Comparison of ENCODE assay signal across 23 mouse cellular contexts in genomic region chr12:40781554-40781953, GRCm38 (mm10).
DNase-seq lines count a peak whose midpoint lies in the region; ATAC-seq and TF ChIP-seq lines count a peak whose summit lies in the region.
"Had no signal": no experiment of that assay in that cellular context is flagged by ENCODE, and none has a peak within 500 bp of the region (broad histone marks: within the 10 kb centered on the region; RNA-seq: fewer than 3 reads in every experiment).

No protein-coding gene starts in this region.

- WGBS in neural tube, embryonic 15.5 days, result 92% methylated on average over 6 of the region's 6 CpGs

- ATAC-seq in common myeloid progenitor, adult 5-6 weeks (replicated peaks; ENCODE audit: low read depth, poor library complexity, severe bottlenecking), result peak; percentile 63
- peak; percentile 55 for ATAC-seq in megakaryocyte progenitor cell, adult 5-6 weeks (replicated peaks; ENCODE audit: poor library complexity)
- no peak for ATAC-seq in neural tube, embryonic 15.5 days (ENCODE audit: low FRiP score)
- ATAC-seq: CD4-positive, CD25-positive, alpha-beta regulatory T cell, adult 4 months; forebrain, embryonic 13.5 days; forebrain, embryonic 16.5 days; Patski had no signal

- DNase-seq in layer of hippocampus, adult 2 months (ENCODE audit: low spot score in 2 of 2), result no peak
- DNase-seq in layer of hippocampus, adult 9-10 months (ENCODE audit: low spot score), result no peak
- DNase-seq in lung, postnatal 4 days, result no peak
- DNase-seq in frontal cortex, postnatal 14 days (ENCODE audit: low spot score in 2 of 2), result no peak
- DNase-seq: adrenal gland, postnatal 10 days; adrenal gland, postnatal 36 days; cerebellum, adult 2 months; cerebellum, adult 9-11 months; cerebellum, postnatal 36 days; gastrocnemius, adult 2 months; gastrocnemius, postnatal 14 days; heart, adult 2 months had no signal

- H3K36me3 ChIP-seq in neural tube, embryonic 15.5 days, result peaks cover 4% of the 10 kb centered on the region
- H3K36me3 ChIP-seq: forebrain, embryonic 10.5 days had no signal

- no peak overlapping the region for H3K27ac ChIP-seq in layer of hippocampus, adult 2 months
- H3K27ac ChIP-seq in neural tube, embryonic 15.5 days (replicated peaks), result no peak overlapping the region
- H3K27ac ChIP-seq: forebrain, embryonic 10.5 days; forebrain, embryonic 13.5 days; gastrocnemius, adult 2 months; heart, adult 2 months; hindbrain, embryonic 12.5 days; hindbrain, embryonic 15.5 days had no signal

- no peak overlapping the region for H3K4me2 ChIP-seq in neural tube, embryonic 15.5 days
- H3K4me2 ChIP-seq: forebrain, embryonic 13.5 days; heart, embryonic 11.5 days; hindbrain, embryonic 12.5 days; hindbrain, embryonic 15.5 days had no signal

- no peaks in the 10 kb centered on the region for H3K27me3 ChIP-seq in neural tube, embryonic 15.5 days (replicated peaks)
- H3K27me3 ChIP-seq: forebrain, embryonic 13.5 days; hindbrain, embryonic 12.5 days; hindbrain, embryonic 15.5 days; Patski had no signal

- H3K4me3 ChIP-seq in layer of hippocampus, adult 2 months, result no peak overlapping the region
- H3K4me3 ChIP-seq in neural tube, embryonic 15.5 days (replicated peaks), result no peak overlapping the region
- H3K4me3 ChIP-seq: forebrain, embryonic 10.5 days; forebrain, embryonic 13.5 days; gastrocnemius, adult 2 months; heart, adult 2 months; hindbrain, embryonic 12.5 days; hindbrain, embryonic 15.5 days had no signal

- no peaks in the 10 kb centered on the region for H3K4me1 ChIP-seq in neural tube, embryonic 15.5 days
- H3K4me1 ChIP-seq: forebrain, embryonic 13.5 days; hindbrain, embryonic 12.5 days; hindbrain, embryonic 15.5 days had no signal

- no peaks in the 10 kb centered on the region for H3K9me3 ChIP-seq in neural tube, embryonic 15.5 days (replicated peaks)
- H3K9me3 ChIP-seq: forebrain, embryonic 10.5 days; forebrain, embryonic 13.5 days; hindbrain, embryonic 12.5 days; hindbrain, embryonic 15.5 days had no signal

- 0 out of 2 replicates have a peak, but pooled peaks have one; percentile 14 for TF ChIP-seq CTCF in layer of hippocampus, adult 2 months (conservative IDR thresholded peaks at IDR 0.05)

- no peak overlapping the region for H3K9ac ChIP-seq in neural tube, embryonic 15.5 days (replicated peaks)
- H3K9ac ChIP-seq: forebrain, embryonic 13.5 days; hindbrain, embryonic 12.5 days; hindbrain, embryonic 15.5 days had no signal
